Mouse (Mus musculus): ENCODE data around the gene Clcn5. TPM values are rescaled to one million over a fixed set of nuclear protein-coding genes. Genes with fewer than 3 reads are reported as not detected.
A peak's percentile ranks its signal among the peaks of the same experiment; 100 is the strongest.

Gene Clcn5
- polyA plus RNA-seq, 1 experiment from 2014 or later = 14.0 TPM

GRCm38 (mm10) chrX:7259718-7260117, 59.4 kb downstream of the Clcn5 start:
- no peaks in the 10 kb centered on the region for H3K9me3 ChIP-seq (ENCODE audit: control insufficient read depth, low read length)
- H3K27me3 ChIP-seq (ENCODE audit: control insufficient read depth, insufficient read depth, low read length) = no peaks in the 10 kb centered on the region
- H3K36me3 ChIP-seq (ENCODE audit: control insufficient read depth, insufficient read depth, low read length) = no peaks in the 10 kb centered on the region
- no peak overlapping the region for H3K27ac ChIP-seq (ENCODE audit: low read depth, low read length)
- no peak overlapping the region for H3K4me2 ChIP-seq
- ATAC-seq (ENCODE audit: low FRiP score) (no peak), DNase-seq (ENCODE audit: low spot score, missing footprints) (no peak)
- no peaks in the 10 kb centered on the region for H3K4me1 ChIP-seq (ENCODE audit: control insufficient read depth, insufficient read depth, low read length)
- H3K4me3 ChIP-seq (ENCODE audit: low read depth, low read length) = no peak overlapping the region
- H3K9ac ChIP-seq (ENCODE audit: low read length) = no peak overlapping the region
- WGBS = 89% methylated on average over 3 of the region's 3 CpGs

- H3K27me3 ChIP-seq (ENCODE audit: control insufficient read depth, insufficient read depth, low read length) = no peaks in the 10 kb centered on the region
- DNase-seq (ENCODE audit: low spot score, missing footprints) (no peak), ATAC-seq (ENCODE audit: low FRiP score) (no peak)
- H3K9ac ChIP-seq (ENCODE audit: low read length) = no peak overlapping the region
- no peaks in the 10 kb centered on the region for H3K36me3 ChIP-seq (ENCODE audit: control insufficient read depth, insufficient read depth, low read length)
- no peak overlapping the region for H3K4me3 ChIP-seq (ENCODE audit: low read depth, low read length)
- WGBS = 81% methylated on average over 3 of the region's 3 CpGs
- no peak overlapping the region for H3K27ac ChIP-seq (ENCODE audit: low read depth, low read length)
- H3K4me2 ChIP-seq = no peak overlapping the region
- no peaks in the 10 kb centered on the region for H3K4me1 ChIP-seq (ENCODE audit: control insufficient read depth, insufficient read depth, low read length)
- no peaks in the 10 kb centered on the region for H3K9me3 ChIP-seq (ENCODE audit: control insufficient read depth, low read length)
Measured at GRCm38 (mm10) chrX:7256022-7256421, 63.1 kb downstream of the Clcn5 start.

- H3K36me3 ChIP-seq (ENCODE audit: control insufficient read depth, insufficient read depth, low read length) = no peaks in the 10 kb centered on the region
- no peaks in the 10 kb centered on the region for H3K9me3 ChIP-seq (ENCODE audit: control insufficient read depth, low read length)
- no peaks in the 10 kb centered on the region for H3K27me3 ChIP-seq (ENCODE audit: control insufficient read depth, insufficient read depth, low read length)
- no peak for DNase-seq (ENCODE audit: low spot score, missing footprints)
- 86% methylated on average over 5 of the region's 5 CpGs for WGBS
- H3K9ac ChIP-seq (ENCODE audit: low read length) = no peak overlapping the region
- no peak overlapping the region for H3K4me3 ChIP-seq (ENCODE audit: low read depth, low read length)
- H3K4me1 ChIP-seq (ENCODE audit: control insufficient read depth, insufficient read depth, low read length) = no peaks in the 10 kb centered on the region
- no peak overlapping the region for H3K27ac ChIP-seq (ENCODE audit: low read depth, low read length)
- no peak overlapping the region for H3K4me2 ChIP-seq
- no peak for ATAC-seq (ENCODE audit: low FRiP score)
Measured at GRCm38 (mm10) chrX:7204099-7204498, 115.1 kb downstream of the Clcn5 start.

- no peak for ATAC-seq (ENCODE audit: low FRiP score)
- WGBS = 87% methylated on average over 3 of the region's 3 CpGs
Measured at GRCm38 (mm10) chrX:7203535-7203934, 115.6 kb downstream of the Clcn5 start.

GRCm38 (mm10) chrX:7197833-7198232, 121.3 kb downstream of the Clcn5 start:
- Histone ChIP-seq H3K9ac (ENCODE audit: low read length) (no peak overlapping the region), H3K4me1 (ENCODE audit: control insufficient read depth, insufficient read depth, low read length) (no peaks in the 10 kb centered on the region), H3K27me3 (ENCODE audit: control insufficient read depth, insufficient read depth, low read length) (no peaks in the 10 kb centered on the region), H3K27ac (ENCODE audit: low read depth, low read length) (no peak overlapping the region), H3K9me3 (ENCODE audit: control insufficient read depth, low read length) (no peaks in the 10 kb centered on the region), H3K4me3 (ENCODE audit: low read depth, low read length) (no peak overlapping the region), H3K36me3 (ENCODE audit: control insufficient read depth, insufficient read depth, low read length) (no peaks in the 10 kb centered on the region), H3K4me2 (no peak overlapping the region)
- 78% methylated on average over 1 of the region's 1 CpGs for WGBS
- ATAC-seq (ENCODE audit: low FRiP score) = no peak
- no peak for DNase-seq (ENCODE audit: low spot score, missing footprints)

More at GRCm38 (mm10) chrX:7203535-7203934, 115.6 kb downstream of the Clcn5 start:
- no peaks in the 10 kb centered on the region for H3K36me3 ChIP-seq (ENCODE audit: control insufficient read depth, insufficient read depth, low read length)
- H3K4me1 ChIP-seq (ENCODE audit: control insufficient read depth, insufficient read depth, low read length) = no peaks in the 10 kb centered on the region
- no peak overlapping the region for H3K4me3 ChIP-seq (ENCODE audit: low read depth, low read length)
- H3K27ac ChIP-seq (ENCODE audit: low read depth, low read length) = no peak overlapping the region
- no peaks in the 10 kb centered on the region for H3K9me3 ChIP-seq (ENCODE audit: control insufficient read depth, low read length)
- no peak overlapping the region for H3K9ac ChIP-seq (ENCODE audit: low read length)
- H3K27me3 ChIP-seq (ENCODE audit: control insufficient read depth, insufficient read depth, low read length) = no peaks in the 10 kb centered on the region
- DNase-seq (ENCODE audit: low spot score, missing footprints) = no peak
- no peak overlapping the region for H3K4me2 ChIP-seq

- H3K4me1 ChIP-seq (ENCODE audit: control insufficient read depth, insufficient read depth, low read length) = no peaks in the 10 kb centered on the region
- no peak overlapping the region for H3K27ac ChIP-seq (ENCODE audit: low read depth, low read length)
- H3K36me3 ChIP-seq (ENCODE audit: control insufficient read depth, insufficient read depth, low read length) = no peaks in the 10 kb centered on the region
- H3K27me3 ChIP-seq (ENCODE audit: control insufficient read depth, insufficient read depth, low read length) = no peaks in the 10 kb centered on the region
- WGBS = 92% methylated on average over 4 of the region's 4 CpGs
- H3K4me2 ChIP-seq = no peak overlapping the region
- no peaks in the 10 kb centered on the region for H3K9me3 ChIP-seq (ENCODE audit: control insufficient read depth, low read length)
- H3K4me3 ChIP-seq (ENCODE audit: low read depth, low read length) = no peak overlapping the region
- no peak for DNase-seq (ENCODE audit: low spot score, missing footprints)
- H3K9ac ChIP-seq (ENCODE audit: low read length) = no peak overlapping the region
- no peak for ATAC-seq (ENCODE audit: low FRiP score)
Measured at GRCm38 (mm10) chrX:7190816-7191215, 128.3 kb downstream of the Clcn5 start.

- DNase-seq (ENCODE audit: low spot score, missing footprints) (peak; percentile 91), ATAC-seq (ENCODE audit: low FRiP score) (peak; percentile 95)
- Histone ChIP-seq H3K9me3 (ENCODE audit: control insufficient read depth, low read length) (no peaks in the 10 kb centered on the region), H3K36me3 (ENCODE audit: control insufficient read depth, insufficient read depth, low read length) (no peaks in the 10 kb centered on the region), H3K4me3 (ENCODE audit: low read depth, low read length) (peak overlapping the region; percentile 36), H3K27ac (ENCODE audit: low read depth, low read length) (peak overlapping the region; percentile 77), H3K4me1 (ENCODE audit: control insufficient read depth, insufficient read depth, low read length) (no peaks in the 10 kb centered on the region), H3K4me2 (peak overlapping the region; percentile 30), H3K27me3 (ENCODE audit: control insufficient read depth, insufficient read depth, low read length) (no peaks in the 10 kb centered on the region), H3K9ac (ENCODE audit: low read length) (peak overlapping the region; percentile 60)
- WGBS = 16% methylated on average over 17 of the region's 17 CpGs
Measured at GRCm38 (mm10) chrX:7188311-7188807, 130.8 kb downstream of the Clcn5 start.

GRCm38 (mm10) chrX:7187455-7188310, 131.5 kb downstream of the Clcn5 start:
- peak overlapping the region; percentile 30 for H3K4me2 ChIP-seq
- H3K9ac ChIP-seq (ENCODE audit: low read length) = peak overlapping the region; percentile 60
- H3K27me3 ChIP-seq (ENCODE audit: control insufficient read depth, insufficient read depth, low read length) = no peaks in the 10 kb centered on the region
- H3K4me3 ChIP-seq (ENCODE audit: low read depth, low read length) = peak overlapping the region; percentile 36
- H3K9me3 ChIP-seq (ENCODE audit: control insufficient read depth, low read length) = no peaks in the 10 kb centered on the region
- ATAC-seq (ENCODE audit: low FRiP score) (no peak), DNase-seq (ENCODE audit: low spot score, missing footprints) (peak; percentile 90)
- no peaks in the 10 kb centered on the region for H3K4me1 ChIP-seq (ENCODE audit: control insufficient read depth, insufficient read depth, low read length)
- 24% methylated on average over 10 of the region's 10 CpGs for WGBS
- H3K27ac ChIP-seq (ENCODE audit: low read depth, low read length) = peak overlapping the region; percentile 77
- H3K36me3 ChIP-seq (ENCODE audit: control insufficient read depth, insufficient read depth, low read length) = no peaks in the 10 kb centered on the region

- H3K4me2 ChIP-seq = no peak overlapping the region
- no peak overlapping the region for H3K9ac ChIP-seq (ENCODE audit: low read length)
- DNase-seq (ENCODE audit: low spot score, missing footprints) = no peak
- H3K4me3 ChIP-seq (ENCODE audit: low read depth, low read length) = no peak overlapping the region
- no peak overlapping the region for H3K27ac ChIP-seq (ENCODE audit: low read depth, low read length)
- no peaks in the 10 kb centered on the region for H3K36me3 ChIP-seq (ENCODE audit: control insufficient read depth, insufficient read depth, low read length)
- H3K4me1 ChIP-seq (ENCODE audit: control insufficient read depth, insufficient read depth, low read length) = no peaks in the 10 kb centered on the region
- no peak for ATAC-seq (ENCODE audit: low FRiP score)
- WGBS = 85% methylated on average over 5 of the region's 5 CpGs
- H3K27me3 ChIP-seq (ENCODE audit: control insufficient read depth, insufficient read depth, low read length) = no peaks in the 10 kb centered on the region
- no peaks in the 10 kb centered on the region for H3K9me3 ChIP-seq (ENCODE audit: control insufficient read depth, low read length)
Measured at GRCm38 (mm10) chrX:7170156-7170555, 149.0 kb downstream of the Clcn5 start.

All from midbrain, embryonic 11.5 days (tissue).